Mouse (Mus musculus) granulocyte monocyte progenitor cell, adult 5-6 weeks (primary cell): Measurements from ENCODE around the gene Uhrf1. TPM values are rescaled to one million over a fixed set of nuclear protein-coding genes. Genes with fewer than 3 reads are reported as not detected.

Experiments
- total RNA-seq, 2 experiments: library from RNA; stranded (forward) in 1 of 2; stranded (reverse) in 1 of 2; fragments of 200-712, 200-1000 nt in 1 of 2; fragments of >200 nt in 1 of 2; fragmentation: Nextera tagmentation in 1 of 2; gene quantifications; 2 replicates each; pipeline ENCODE4 v1.2.3; 2014 to 2017

The Uhrf1 gene
- total RNA-seq, 2 experiments from 2014 or later, result 159 to 171 TPM

Other genes with a start within 250 kb of the Uhrf1 start
- gene Ubxn6, start 228.3 kb upstream of the Uhrf1 start, total RNA-seq (2014; fragmentation: Nextera tagmentation), result 15.2 and 21.3 TPM in 2 replicates
- 26.1 and 26.7 TPM in 2 replicates for gene Ubxn6, start 228.3 kb upstream of the Uhrf1 start, total RNA-seq (2017)
- gene Hdgfl2, start 223.7 kb upstream of the Uhrf1 start, total RNA-seq (2014; fragmentation: Nextera tagmentation), result 70.7 and 83.3 TPM in 2 replicates
- gene Hdgfl2, start 223.7 kb upstream of the Uhrf1 start, total RNA-seq (2017), result 65.1 and 77.6 TPM in 2 replicates
- not detected in 2 replicates for gene Plin4, start 193.5 kb upstream of the Uhrf1 start, total RNA-seq (2014; fragmentation: Nextera tagmentation)
- not detected in 2 replicates for gene Plin4, start 193.5 kb upstream of the Uhrf1 start, total RNA-seq (2017)
- gene Plin5, start 185.7 kb upstream of the Uhrf1 start, total RNA-seq (2014; fragmentation: Nextera tagmentation), result not detected in 2 replicates
- 0.09 TPM in 1 of 2 replicates, not detected in the other for gene Plin5, start 185.7 kb upstream of the Uhrf1 start, total RNA-seq (2017)
- 0.45 and 0.96 TPM in 2 replicates for gene Lrg1, start 181.3 kb upstream of the Uhrf1 start, total RNA-seq (2014; fragmentation: Nextera tagmentation)
- 0.69 and 2.6 TPM in 2 replicates for gene Lrg1, start 181.3 kb upstream of the Uhrf1 start, total RNA-seq (2017)
- gene Sema6b, start 163.0 kb upstream of the Uhrf1 start, total RNA-seq (2014; fragmentation: Nextera tagmentation), result 4.3 and 5.1 TPM in 2 replicates
- gene Sema6b, start 163.0 kb upstream of the Uhrf1 start, total RNA-seq (2017), result 6.0 and 7.7 TPM in 2 replicates
- gene Tnfaip8l1, start 140.8 kb upstream of the Uhrf1 start, total RNA-seq (2014; fragmentation: Nextera tagmentation), result 1.0 and 1.1 TPM in 2 replicates
- gene Tnfaip8l1, start 140.8 kb upstream of the Uhrf1 start, total RNA-seq (2017), result 2.0 and 2.7 TPM in 2 replicates
- gene Mydgf, start 119.4 kb upstream of the Uhrf1 start, total RNA-seq (2014; fragmentation: Nextera tagmentation), result 62.2 and 62.6 TPM in 2 replicates
- gene Mydgf, start 119.4 kb upstream of the Uhrf1 start, total RNA-seq (2017), result 51.1 and 54.4 TPM in 2 replicates
- 39.7 and 46.0 TPM in 2 replicates for gene Dpp9, start 84.4 kb upstream of the Uhrf1 start, total RNA-seq (2014; fragmentation: Nextera tagmentation)
- 14.0 and 19.6 TPM in 2 replicates for gene Dpp9, start 84.4 kb upstream of the Uhrf1 start, total RNA-seq (2017)
- 16.8 and 17.3 TPM in 2 replicates for gene Fem1a, start 46.5 kb upstream of the Uhrf1 start, total RNA-seq (2014; fragmentation: Nextera tagmentation)
- gene Fem1a, start 46.5 kb upstream of the Uhrf1 start, total RNA-seq (2017), result 25.6 and 26.5 TPM in 2 replicates
- gene Ticam1, start 26.5 kb upstream of the Uhrf1 start, total RNA-seq (2014; fragmentation: Nextera tagmentation), result 8.2 and 14.5 TPM in 2 replicates
- gene Ticam1, start 26.5 kb upstream of the Uhrf1 start, total RNA-seq (2017), result 2.7 and 6.1 TPM in 2 replicates
- gene Plin3, start 10.4 kb upstream of the Uhrf1 start, total RNA-seq (2014; fragmentation: Nextera tagmentation), result 17.0 and 19.3 TPM in 2 replicates
- 29.0 and 29.2 TPM in 2 replicates for gene Plin3, start 10.4 kb upstream of the Uhrf1 start, total RNA-seq (2017)
- not detected in 2 replicates for gene Arrdc5, start 3.0 kb upstream of the Uhrf1 start, total RNA-seq (2014; fragmentation: Nextera tagmentation)
- gene Arrdc5, start 3.0 kb upstream of the Uhrf1 start, total RNA-seq (2017), result not detected in 2 replicates
- 7.7 and 13.3 TPM in 2 replicates for gene Kdm4b, start 22.7 kb downstream of the Uhrf1 start, total RNA-seq (2014; fragmentation: Nextera tagmentation)
- gene Kdm4b, start 22.7 kb downstream of the Uhrf1 start, total RNA-seq (2017), result 5.7 and 8.9 TPM in 2 replicates
- 62.2 and 73.5 TPM in 2 replicates for gene Ptprs, start 173.2 kb downstream of the Uhrf1 start, total RNA-seq (2014; fragmentation: Nextera tagmentation)
- 45.1 and 59.2 TPM in 2 replicates for gene Ptprs, start 173.2 kb downstream of the Uhrf1 start, total RNA-seq (2017)
- not detected in 2 replicates for gene Znrf4, start 209.1 kb downstream of the Uhrf1 start, total RNA-seq (2014; fragmentation: Nextera tagmentation)
- gene Znrf4, start 209.1 kb downstream of the Uhrf1 start, total RNA-seq (2017), result not detected in 2 replicates